In the genomic region with DNA sequence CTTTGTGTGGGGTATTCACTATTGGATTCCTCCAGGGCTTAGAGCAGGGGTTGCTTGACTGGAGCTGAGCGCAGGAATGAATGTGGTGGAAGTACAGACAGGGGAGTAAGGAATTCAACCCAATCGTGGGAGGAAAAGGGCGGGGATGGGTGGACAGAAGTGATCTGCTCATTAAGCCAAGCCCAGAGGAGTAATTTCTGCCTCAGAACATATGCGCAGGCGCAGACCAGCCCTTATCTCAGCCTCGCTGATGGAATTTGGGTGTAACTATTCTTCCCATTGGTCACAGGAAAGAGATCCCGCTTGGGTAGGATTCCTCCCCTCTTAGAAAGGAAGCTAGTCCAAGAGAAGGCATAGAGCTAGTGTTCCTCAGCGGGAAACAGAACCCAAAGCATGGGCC, we compare ENCODE assay signal across 10 mouse cellular contexts.
DNase-seq lines count a peak whose midpoint lies in the region; ATAC-seq and TF ChIP-seq lines count a peak whose summit lies in the region.
"Had no signal": no experiment of that assay in that cellular context is flagged by ENCODE, and none has a peak within 500 bp of the region (broad histone marks: within the 10 kb centered on the region; RNA-seq: fewer than 3 reads in every experiment).

No protein-coding gene starts in this region.

- no peaks in the 10 kb centered on the region for H3K9me3 ChIP-seq in kidney, embryonic 16.5 days (ENCODE audit: low read length)
- H3K9me3 ChIP-seq: hindbrain, embryonic 10.5 days; lung, embryonic 15.5 days had no signal

- ATAC-seq in kidney, embryonic 16.5 days (ENCODE audit: low FRiP score, low TSS enrichment) = peak; percentile 25; the same call in 1 of the 2 replicates

- no peaks in the 10 kb centered on the region for H3K36me3 ChIP-seq in kidney, embryonic 16.5 days (ENCODE audit: insufficient read depth, low read length)
- H3K36me3 ChIP-seq in myocyte (ENCODE audit: control insufficient read depth, insufficient read depth) = no peaks in the 10 kb centered on the region
- H3K36me3 ChIP-seq: hindbrain, embryonic 10.5 days; lung, embryonic 15.5 days had no signal

- no peak overlapping the region for H3ac ChIP-seq in myocyte (ENCODE audit: control insufficient read depth, insufficient read length)

- 50% methylated on average over 8 of the region's 8 CpGs for WGBS in kidney, embryonic 16.5 days

- H3K4me1 ChIP-seq in brown adipose tissue, adult 24 weeks (ENCODE audit: control insufficient read depth, insufficient read depth, insufficient read length, low read length) = peaks cover 29% of the 10 kb centered on the region
- H3K4me1 ChIP-seq in kidney, embryonic 16.5 days (ENCODE audit: insufficient read depth, low read length) = peaks cover 37% of the 10 kb centered on the region

- H3K9ac ChIP-seq in kidney, embryonic 16.5 days (replicated peaks; ENCODE audit: low read length) = no peak overlapping the region
- H3K9ac ChIP-seq: lung, embryonic 15.5 days had no signal

- no peak overlapping the region for H3K4me2 ChIP-seq in kidney, embryonic 16.5 days (replicated peaks; ENCODE audit: low read depth, low read length)
- H3K4me2 ChIP-seq in myocyte (ENCODE audit: low read depth) = peak overlapping the region; percentile 12
- H3K4me2 ChIP-seq: lung, embryonic 15.5 days had no signal

- TF ChIP-seq POLR2A in myocyte (IDR thresholded peaks at IDR 0.05; ENCODE audit: insufficient read length, low read depth) = no peak

- H3K79me2 ChIP-seq in myocyte (ENCODE audit: control insufficient read depth, insufficient read depth) = no peaks in the 10 kb centered on the region

- peak; percentile 46 for DNase-seq in kidney, adult 11 months
- DNase-seq in kidney, adult 18-20 months = no peak
- no peak for DNase-seq in thymus, adult 18-20 months
- DNase-seq in cerebellum, adult 11 months = no peak
- DNase-seq: cerebellum, postnatal 25 days had no signal

- H3K27me3 ChIP-seq in kidney, embryonic 16.5 days (ENCODE audit: insufficient read depth, low read length) = peaks cover 38% of the 10 kb centered on the region; the same call in 1 of the 2 replicates
- no peaks in the 10 kb centered on the region for H3K27me3 ChIP-seq in myocyte (ENCODE audit: control insufficient read depth, insufficient read depth, insufficient read length)

- H3K4me3 ChIP-seq in brown adipose tissue, adult 24 weeks (ENCODE audit: insufficient read depth, low read depth, low read length) = no peak overlapping the region
- no peak overlapping the region for H3K4me3 ChIP-seq in kidney, embryonic 16.5 days (ENCODE audit: low read length)
- H3K4me3 ChIP-seq in myocyte = no peak overlapping the region
- H3K4me3 ChIP-seq: hindbrain, embryonic 10.5 days; lung, embryonic 15.5 days had no signal

- peak overlapping the region; percentile 82 for H3K27ac ChIP-seq in brown adipose tissue, adult 24 weeks (replicated peaks; ENCODE audit: low read depth, low read length)
- H3K27ac ChIP-seq in kidney, embryonic 16.5 days (ENCODE audit: low read length) = peak overlapping the region; percentile 23; the same call in 1 of the 2 replicates
- H3K27ac ChIP-seq: hindbrain, embryonic 10.5 days; lung, embryonic 15.5 days had no signal

TF ChIP-seq in myocyte, 11 proteins besides CTCF, POLR2A, EP300 and RAD21:
- TF ChIP-seq E2F4 (IDR thresholded peaks at IDR 0.05; ENCODE audit: insufficient read depth) (no peak), TCF12 (IDR thresholded peaks at IDR 0.05; ENCODE audit: insufficient read depth, poor library complexity, severe bottlenecking) (no peak), TCF3 (IDR thresholded peaks at IDR 0.05; ENCODE audit: insufficient read length, low read depth) (no peak), MYOD1 (IDR thresholded peaks at IDR 0.05; ENCODE audit: control insufficient read depth in 1 of 3, insufficient read length in 2 of 3, low read depth in 2 of 3) (no peak), POLR2AphosphoS2 (IDR thresholded peaks at IDR 0.05; ENCODE audit: insufficient read length, low read depth) (no peak), REST (IDR thresholded peaks at IDR 0.05; ENCODE audit: insufficient read depth, insufficient read length) (no peak), SRF (IDR thresholded peaks at IDR 0.05; ENCODE audit: control insufficient read depth, insufficient read length, low read depth) (no peak), MAX (IDR thresholded peaks at IDR 0.05; ENCODE audit: low read depth) (no peak), USF1 (IDR thresholded peaks at IDR 0.05; ENCODE audit: low read depth) (no peak), CEBPB (IDR thresholded peaks at IDR 0.05; ENCODE audit: insufficient read depth, poor library complexity, severe bottlenecking) (no peak), MYOG (IDR thresholded peaks at IDR 0.05; ENCODE audit: control insufficient read depth in 1 of 3, insufficient read depth in 1 of 3, insufficient read length in 2 of 3, low read depth in 2 of 3) (no peak)
TF ChIP-seq in myocyte: peak in this region for 0.
